Mouse (Mus musculus) MEL (cell line): ENCODE measurements around the gene Farp2. TPM values are rescaled to one million over a fixed set of nuclear protein-coding genes. Genes with fewer than 3 reads are reported as not detected.
A peak's percentile ranks its signal among the peaks of the same experiment; 100 is the strongest.

ENCODE experiments used
- DNase-seq: peaks from one replicate; pipeline ENCODE4 v3.0.0; 2011; ENCODE audit warnings: low read depth, low spot score
- H3K27ac ChIP-seq: 2 replicates; pipeline ENCODE4 v1.5.1; 2012; ENCODE audit warnings: low read depth, mild to moderate bottlenecking, control low read depth, low read length, moderate library complexity; ENCODE audit not compliant: control insufficient read depth
- H3K27me3 ChIP-seq, 2 experiments: fragments of 150-350 bp in 1 of 2; sonication (generic) in 1 of 2; 2 replicates each; pipeline ENCODE4 v1.6.1; 2012; ENCODE audit warnings: low read length in 2 of 2, mild to moderate bottlenecking in 2 of 2, improper control_type of control experiment in 1 of 2, moderate library complexity in 1 of 2; ENCODE audit not compliant: insufficient read depth in 2 of 2, control insufficient read depth in 1 of 2
- H3K36me3 ChIP-seq, 2 experiments: 2 replicates each; pipeline ENCODE4 v1.6.1; 2012 to 2014; ENCODE audit warnings: low read length in 2 of 2, improper control_type of control experiment in 1 of 2, inconsistent platforms in 1 of 2, mild to moderate bottlenecking in 1 of 2; ENCODE audit not compliant: insufficient read depth in 2 of 2, control insufficient read depth in 1 of 2
- H3K4me1 ChIP-seq, 2 experiments: fragments of 150-350 bp in 1 of 2; sonication (generic) in 1 of 2; 2 replicates each; pipeline ENCODE4 v1.6.1; 2012; ENCODE audit warnings: low read length in 2 of 2, improper control_type of control experiment in 1 of 2, mild to moderate bottlenecking in 1 of 2; ENCODE audit not compliant: insufficient read depth in 2 of 2, control insufficient read depth in 1 of 2
- H3K4me3 ChIP-seq, 2 experiments: fragments of 150-350 bp in 1 of 2; sonication (generic) in 1 of 2; 2 replicates each; pipeline ENCODE4 v1.5.1; 2012; ENCODE audit warnings: low read depth in 2 of 2, low read length in 2 of 2, mild to moderate bottlenecking in 2 of 2, moderate library complexity in 2 of 2, control low read depth in 1 of 2, improper control_type of control experiment in 1 of 2; ENCODE audit not compliant: control insufficient read depth in 1 of 2, insufficient read depth in 1 of 2
- H3K79me2 ChIP-seq: 2 replicates; pipeline ENCODE4 v1.6.1; 2012; ENCODE audit warnings: mild to moderate bottlenecking, low read length, moderate library complexity; ENCODE audit not compliant: control insufficient read depth, poor library complexity, insufficient read depth
- H3K9ac ChIP-seq: 2 replicates; pipeline ENCODE4 v1.6.1; 2012; ENCODE audit warnings: low read depth, mild to moderate bottlenecking, control low read depth, low read length, moderate library complexity; ENCODE audit not compliant: control insufficient read depth, poor library complexity, severe bottlenecking
- H3K9me3 ChIP-seq: fragments of 150-350 bp; sonication (generic); replicated peaks from 2 replicates; pipeline ENCODE4 v1.6.1; 2012; ENCODE audit warnings: mild to moderate bottlenecking, low read length, improper control_type of control experiment, moderate library complexity; ENCODE audit not compliant: insufficient read depth
- BHLHE40 ChIP-seq: IDR thresholded peaks from 2 replicates; pipeline ENCODE4 v1.6.1; 2012; ENCODE audit warnings: low read depth, mild to moderate bottlenecking, inconsistent platforms, low read length, improper control_type of control experiment, borderline replicate concordance
- CHD1 ChIP-seq: IDR thresholded peaks from 2 replicates; pipeline ENCODE4 v1.6.1; 2012; ENCODE audit warnings: low read depth, mild to moderate bottlenecking, inconsistent platforms, low read length, improper control_type of control experiment
- CTCF ChIP-seq, 3 experiments: IDR thresholded peaks in 2 of 3; conservative IDR thresholded peaks in 1 of 3; 2 replicates each; pipeline ENCODE4 v1.5.1; 2011 to 2012; ENCODE audit warnings: low read length in 3 of 3, low read depth in 2 of 3, mild to moderate bottlenecking in 2 of 3, improper control_type of control experiment in 1 of 3, inconsistent platforms in 1 of 3, mixed read lengths in 1 of 3, moderate library complexity in 1 of 3; ENCODE audit not compliant: control insufficient read depth in 1 of 3, insufficient read depth in 1 of 3, poor library complexity in 1 of 3, severe bottlenecking in 1 of 3
- E2F4 ChIP-seq: IDR thresholded peaks from 2 replicates; pipeline ENCODE4 v1.6.1; 2011; ENCODE audit warnings: low read depth, low read length, improper control_type of control experiment, borderline replicate concordance
- EP300 ChIP-seq, 2 experiments: IDR thresholded peaks; 2 replicates each; pipeline ENCODE4 v1.6.1; 2011; ENCODE audit warnings: improper control_type of control experiment in 2 of 2, low read length in 2 of 2, low read depth in 1 of 2, mild to moderate bottlenecking in 1 of 2
- ETS1 ChIP-seq: IDR thresholded peaks from 2 replicates; pipeline ENCODE4 v1.6.1; 2012; ENCODE audit warnings: low read depth, mild to moderate bottlenecking, inconsistent platforms, low read length, improper control_type of control experiment, moderate library complexity
- GATA1 ChIP-seq: IDR thresholded peaks from 2 replicates; pipeline ENCODE4 v1.6.1; 2011; ENCODE audit warnings: low read depth, low read length, improper control_type of control experiment
- HCFC1 ChIP-seq: IDR thresholded peaks from 2 replicates; pipeline ENCODE4 v1.6.1; 2012; ENCODE audit warnings: low read depth, mild to moderate bottlenecking, inconsistent platforms, low read length, improper control_type of control experiment, moderate library complexity
- JUND ChIP-seq: IDR thresholded peaks from 2 replicates; pipeline ENCODE4 v1.6.1; 2011; ENCODE audit warnings: low read depth, mild to moderate bottlenecking, improper control_type of control experiment, low read length
- KAT2A ChIP-seq: conservative IDR thresholded peaks from 2 replicates; pipeline ENCODE4 v1.6.1; 2012; ENCODE audit warnings: low read depth, low read length, improper control_type of control experiment, inconsistent platforms
- MAFK ChIP-seq: IDR thresholded peaks from 2 replicates; pipeline ENCODE4 v1.6.1; 2011; ENCODE audit warnings: low read depth, mild to moderate bottlenecking, low read length, improper control_type of control experiment, borderline replicate concordance
- MAX ChIP-seq: IDR thresholded peaks from 2 replicates; pipeline ENCODE4 v1.6.1; 2011; ENCODE audit warnings: low read length, improper control_type of control experiment
- MEF2A ChIP-seq: IDR thresholded peaks from 2 replicates; pipeline ENCODE4 v1.6.1; 2014; ENCODE audit warnings: low read depth, mild to moderate bottlenecking, inconsistent platforms, low read length, improper control_type of control experiment; ENCODE audit not compliant: poor library complexity, insufficient replicate concordance, severe bottlenecking; ENCODE audit errors: extremely low read depth
- MXI1 ChIP-seq: IDR thresholded peaks from 2 replicates; pipeline ENCODE4 v1.6.1; 2011; ENCODE audit warnings: mild to moderate bottlenecking, low read depth, low read length, improper control_type of control experiment
- NELFE ChIP-seq: IDR thresholded peaks from 2 replicates; pipeline ENCODE4 v1.6.1; 2011; ENCODE audit warnings: low read depth, low read length, improper control_type of control experiment
- POLR2AphosphoS2 ChIP-seq: IDR thresholded peaks from 2 replicates; pipeline ENCODE4 v1.6.1; 2011; ENCODE audit warnings: low read length, improper control_type of control experiment
- RAD21 ChIP-seq: IDR thresholded peaks from 2 replicates; pipeline ENCODE4 v1.6.1; 2011; ENCODE audit warnings: mild to moderate bottlenecking, low read depth, low read length, improper control_type of control experiment
- SMC3 ChIP-seq: IDR thresholded peaks from 2 replicates; pipeline ENCODE4 v1.6.1; 2011; ENCODE audit warnings: low read depth, low read length, improper control_type of control experiment
- TAL1 ChIP-seq: IDR thresholded peaks from 2 replicates; pipeline ENCODE4 v1.6.1; 2012; ENCODE audit warnings: mild to moderate bottlenecking, inconsistent platforms, low read length, moderate library complexity, mixed read lengths
- TBP ChIP-seq: IDR thresholded peaks from 2 replicates; pipeline ENCODE4 v1.8.0; 2011; ENCODE audit warnings: low read depth, low read length, improper control_type of control experiment
- USF1 ChIP-seq: IDR thresholded peaks from 2 replicates; pipeline ENCODE4 v1.6.1; 2014; ENCODE audit warnings: low read depth, mild to moderate bottlenecking, inconsistent platforms, low read length, improper control_type of control experiment, moderate library complexity
- USF2 ChIP-seq, 2 experiments: IDR thresholded peaks; 2 replicates each; pipeline ENCODE4 v1.6.1; 2011 to 2012; ENCODE audit warnings: improper control_type of control experiment in 2 of 2, low read length in 2 of 2, borderline replicate concordance in 1 of 2, inconsistent platforms in 1 of 2, low read depth in 1 of 2, mild to moderate bottlenecking in 1 of 2; ENCODE audit not compliant: insufficient read depth in 1 of 2
- ZKSCAN1 ChIP-seq: IDR thresholded peaks from 2 replicates; pipeline ENCODE4 v1.6.1; 2012; ENCODE audit warnings: low read depth, mild to moderate bottlenecking, inconsistent platforms, low read length, improper control_type of control experiment, moderate library complexity
- polyA plus RNA-seq, 2 experiments: library from polyadenylated mRNA; stranded (reverse) in 1 of 2; unstranded in 1 of 2; fragments of >175 nt in 1 of 2; fragments of >200 nt in 1 of 2; gene quantifications; 2 replicates each; pipeline versions ENCODE4 v1.2.1 to v1.2.4; 2012; ENCODE audit warnings: low replicate concordance in 2 of 2, low read depth in 1 of 2; ENCODE audit not compliant: insufficient read length in 2 of 2, insufficient read depth in 1 of 2, missing spikeins in 1 of 2
- total RNA-seq: library from RNA; depleted of rRNA; stranded (reverse); fragments of 300-350 nt; gene quantifications from 2 replicates; pipeline ENCODE4 v1.2.3, GENCODE M21; 2012

Farp2 gene
- total and polyA plus RNA-seq, 3 experiments: 9.7 to 12.0 TPM; not detected in 1

- no peak for DNase-seq
- Histone ChIP-seq H3K9ac (no peak overlapping the region), H3K4me3 (no peak overlapping the region), H3K79me2 (no peaks in the 10 kb centered on the region), H3K27me3 (no peaks in the 10 kb centered on the region), H3K4me1 (no peaks in the 10 kb centered on the region), H3K9me3 (no peaks in the 10 kb centered on the region), H3K36me3 (no peaks in the 10 kb centered on the region), H3K27ac (no peak overlapping the region)
- TF ChIP-seq USF2 (IDR thresholded peaks at IDR 0.05; ENCODE audit: borderline replicate concordance in 1 of 2, insufficient read depth in 1 of 2, low read depth in 1 of 2, low read length in 2 of 2): no peak
- TF ChIP-seq CHD1: no peak
- TF ChIP-seq USF1: no peak
- TF ChIP-seq JUND: no peak
- no peak for TF ChIP-seq ZKSCAN1
- TF ChIP-seq EP300 (IDR thresholded peaks at IDR 0.05; ENCODE audit: low read depth in 1 of 2, low read length in 2 of 2): no peak
- TF ChIP-seq HCFC1: no peak
- no peak for TF ChIP-seq MXI1
- no peak for TF ChIP-seq POLR2AphosphoS2
- no peak for TF ChIP-seq KAT2A
- no peak for TF ChIP-seq SMC3
- no peak for TF ChIP-seq ETS1
- no peak for TF ChIP-seq BHLHE40
- no peak for TF ChIP-seq MEF2A
- no peak for TF ChIP-seq MAX
- no peak for TF ChIP-seq TBP
- no peak for TF ChIP-seq MAFK
- no peak for TF ChIP-seq TAL1
Observed at GRCm38 (mm10) chr1:93595916-93596315, 84.0 kb downstream of the Farp2 start.

- Histone ChIP-seq H3K9me3 (no peaks in the 10 kb centered on the region), H3K79me2 (no peaks in the 10 kb centered on the region), H3K9ac (no peak overlapping the region), H3K4me1 (no peaks in the 10 kb centered on the region), H3K27me3 (no peaks in the 10 kb centered on the region), H3K4me3 (no peak overlapping the region), H3K27ac (no peak overlapping the region), H3K36me3 (no peaks in the 10 kb centered on the region)
- TF ChIP-seq CTCF (IDR thresholded peaks at IDR 0.05 in 2 of 3, conservative IDR thresholded peaks at IDR 0.05 in 1 of 3; ENCODE audit: control insufficient read depth in 1 of 3, insufficient read depth in 1 of 3, low read depth in 2 of 3, low read length in 3 of 3, poor library complexity in 1 of 3, severe bottlenecking in 1 of 3) (peak; percentile 18 to 32 (median 23); a peak in 4 of 6 replicates), NELFE (no peak), SMC3 (peak; percentile 26; the same call in 1 of the 2 replicates), GATA1 (no peak), MEF2A (no peak), RAD21 (peak; percentile 18), E2F4 (no peak)
- peak; percentile 22 for DNase-seq
Observed at GRCm38 (mm10) chr1:93602911-93603310, 91.0 kb downstream of the Farp2 start.
